Mouse (Mus musculus) liver, adult (tissue): ENCODE results near the gene Zmym4.

Experiments used
- GATA4 ChIP-seq: IDR thresholded peaks from 2 replicates; pipeline ENCODE4 v1.6.1; 2014; ENCODE audit warnings: mild to moderate bottlenecking, low read length; ENCODE audit not compliant: insufficient replicate concordance

The Zmym4 gene

GRCm38 (mm10) chr4:126957434-126957833 is 10.5 kb downstream of the Zmym4 start:
- TF ChIP-seq GATA4: no peak

DNA sequence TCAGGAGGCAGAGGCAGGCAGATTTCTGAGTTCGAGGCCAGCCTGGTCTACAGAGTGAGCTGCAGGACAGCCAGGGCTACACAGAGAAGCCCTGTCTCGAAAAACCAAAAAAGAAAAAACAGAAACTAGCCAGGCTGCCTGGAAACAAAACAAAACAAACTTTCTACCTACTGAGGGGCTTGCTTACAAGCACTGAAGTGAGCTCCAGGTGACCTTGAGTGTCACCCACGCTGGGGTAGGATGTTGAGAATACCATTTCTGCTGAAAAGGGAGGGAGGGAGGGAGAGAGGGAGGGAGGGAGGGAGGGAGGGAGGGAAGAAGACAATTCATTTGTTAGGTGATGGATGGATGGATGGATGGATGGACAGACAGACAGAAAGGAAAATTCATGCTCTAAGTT is 24.5 kb downstream of the Zmym4 start:
- no peak for TF ChIP-seq GATA4

DNA sequence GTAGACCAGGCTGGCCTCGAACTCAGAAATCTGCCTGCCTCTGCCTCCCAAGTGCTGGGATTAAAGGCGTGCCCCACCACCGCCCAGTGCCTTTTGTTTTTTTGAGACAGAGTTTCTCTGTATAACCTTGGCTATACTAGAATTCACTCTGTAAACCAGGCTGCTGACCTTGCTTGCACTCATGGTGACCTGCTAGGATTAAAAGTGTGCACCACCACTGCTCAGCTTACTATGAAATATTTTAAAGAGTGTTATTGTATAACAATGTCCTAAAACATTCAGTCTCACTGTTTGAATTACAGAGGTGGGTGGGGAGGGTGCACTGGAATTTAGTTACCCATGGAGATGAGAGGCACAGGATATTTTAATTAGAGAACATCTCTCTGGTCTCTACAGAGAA is 25.1 kb downstream of the Zmym4 start:
- TF ChIP-seq GATA4: no peak

- TF ChIP-seq GATA4: no peak
These were observed 40.2 kb downstream of the Zmym4 start for GRCm38 (mm10) chr4:126927701-126928100.

DNA sequence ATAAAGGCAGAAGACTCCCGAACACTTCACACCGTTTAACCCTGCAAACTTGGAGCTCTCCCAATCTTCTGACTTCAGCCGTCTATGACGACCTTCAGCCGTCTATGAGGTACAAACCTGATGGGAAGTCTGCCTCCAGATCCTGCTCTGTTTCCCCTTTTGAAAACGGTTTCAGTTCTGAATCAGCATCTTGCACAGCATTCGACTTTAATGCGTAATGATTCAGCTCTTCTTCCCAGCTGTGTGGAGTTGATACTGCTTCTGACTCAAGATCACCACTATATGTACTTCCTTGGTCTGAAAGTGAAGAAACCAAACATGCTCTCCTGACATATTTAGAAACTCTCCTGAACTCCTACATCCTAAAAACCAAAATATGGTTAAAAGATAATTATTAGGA is 78.1 kb downstream of the Zmym4 start:
- no peak for TF ChIP-seq GATA4

GRCm38 (mm10) chr4:126885953-126886352 is 82.0 kb downstream of the Zmym4 start:
- TF ChIP-seq GATA4: no peak

- no peak for TF ChIP-seq GATA4
These were observed 84.3 kb downstream of the Zmym4 start for GRCm38 (mm10) chr4:126883602-126884001.

DNA sequence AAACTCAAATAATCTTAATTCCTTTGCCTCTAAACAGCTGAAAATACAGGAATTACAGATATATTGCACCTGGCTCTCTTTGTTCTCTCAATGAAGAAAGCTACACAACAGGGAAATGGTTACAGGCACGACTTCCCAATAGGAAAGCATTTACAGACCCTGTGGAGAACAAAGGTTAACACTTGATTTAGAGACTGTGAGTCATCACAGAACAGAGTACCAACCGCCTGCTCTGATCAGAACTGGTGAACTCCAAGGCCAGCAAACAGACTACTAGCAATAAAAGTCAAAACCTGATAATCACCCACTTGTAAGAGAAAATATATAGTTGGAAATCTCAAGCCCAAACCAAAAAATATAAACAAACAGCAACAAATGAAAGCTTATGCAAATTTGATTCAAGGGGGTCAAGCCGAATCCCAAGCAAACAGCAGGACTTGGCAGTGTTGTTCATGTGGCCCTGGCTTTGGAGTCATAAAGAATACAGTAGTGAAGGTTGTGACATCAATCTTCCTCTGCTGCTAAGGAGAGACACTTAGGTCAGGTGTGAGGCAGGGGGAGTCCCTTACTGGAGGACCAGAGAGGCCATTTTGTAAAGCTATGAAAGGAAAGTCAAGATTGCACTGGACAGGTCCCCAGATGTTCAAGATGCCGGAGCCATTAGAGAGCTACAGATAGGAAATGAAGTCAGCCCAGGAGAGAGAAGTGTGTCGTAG is 88.2 kb downstream of the Zmym4 start:
- no peak for TF ChIP-seq GATA4

- no peak for TF ChIP-seq GATA4
These were observed 95.2 kb downstream of the Zmym4 start for GRCm38 (mm10) chr4:126872717-126873116.

- no peak for TF ChIP-seq GATA4
These were observed 99.2 kb downstream of the Zmym4 start for GRCm38 (mm10) chr4:126868699-126869098.

DNA sequence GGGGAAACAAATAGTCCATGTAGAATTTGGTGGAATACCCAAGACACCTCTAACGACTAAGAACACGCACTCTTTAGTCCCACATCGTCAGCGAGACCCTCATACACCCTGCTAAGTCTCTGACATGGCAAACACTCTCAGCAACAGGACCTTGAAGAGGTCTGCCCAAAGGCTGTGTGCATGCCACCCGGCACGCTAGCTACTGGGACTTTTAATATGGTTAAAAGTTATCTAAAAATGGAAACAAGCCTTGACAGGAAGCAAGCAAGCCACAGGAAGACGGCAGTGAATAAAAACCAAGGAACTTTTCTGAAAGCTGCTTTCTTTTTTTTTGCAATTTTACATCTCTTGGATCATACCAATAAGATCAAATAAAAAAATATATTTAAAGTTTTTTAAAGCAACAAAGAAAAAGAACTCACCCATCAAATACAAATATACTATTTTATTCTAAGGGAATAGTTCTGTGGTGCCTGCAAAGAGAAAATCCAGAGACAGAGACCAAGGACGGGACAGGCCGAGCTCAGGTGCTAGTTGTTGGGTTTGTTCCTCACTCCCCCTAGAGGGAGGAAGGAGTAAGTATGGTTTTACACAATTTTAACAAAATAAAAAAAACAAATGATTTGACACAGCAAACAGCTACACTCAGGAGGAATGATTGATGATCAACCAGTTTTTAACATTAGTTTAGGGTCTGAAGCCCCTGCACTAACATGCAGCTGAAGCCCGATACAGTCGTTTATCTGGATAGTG is 106.2 kb downstream of the Zmym4 start:
- no peak for TF ChIP-seq GATA4

DNA sequence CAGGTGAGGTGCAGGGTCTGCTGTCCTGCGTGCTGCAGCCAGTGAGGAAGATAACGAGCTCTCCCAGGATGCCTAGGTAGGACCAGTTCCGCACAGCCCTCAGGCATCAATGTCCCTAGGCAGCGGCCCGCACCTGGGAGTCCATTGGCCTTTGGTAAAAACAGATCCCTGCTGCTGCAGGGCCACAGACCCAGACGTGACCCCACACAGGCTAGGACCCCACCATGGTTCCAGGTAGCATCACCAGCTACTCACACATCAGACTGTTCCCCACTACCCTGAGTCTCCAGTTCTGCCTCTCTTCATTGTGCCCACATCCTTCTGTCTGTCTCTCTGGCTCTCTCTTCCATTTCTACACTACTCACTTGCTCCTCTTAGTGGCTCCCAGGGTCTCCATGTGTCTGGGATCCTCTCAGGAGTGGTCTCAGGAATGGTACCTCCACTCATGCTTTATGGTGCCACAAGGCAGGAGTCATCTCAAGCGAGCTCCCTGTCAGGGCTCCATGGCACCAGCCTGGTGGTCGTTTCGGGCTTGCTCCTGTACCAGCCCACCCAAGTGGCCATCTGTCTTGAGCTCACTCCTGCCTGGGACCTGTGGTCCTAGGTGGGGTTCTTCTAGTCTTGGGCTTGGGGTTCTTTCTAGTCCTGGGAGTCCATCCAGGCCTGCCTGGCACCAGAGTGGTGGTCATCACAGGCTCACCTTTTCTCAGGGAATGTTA is 107.5 kb downstream of the Zmym4 start:
- no peak for TF ChIP-seq GATA4

DNA sequence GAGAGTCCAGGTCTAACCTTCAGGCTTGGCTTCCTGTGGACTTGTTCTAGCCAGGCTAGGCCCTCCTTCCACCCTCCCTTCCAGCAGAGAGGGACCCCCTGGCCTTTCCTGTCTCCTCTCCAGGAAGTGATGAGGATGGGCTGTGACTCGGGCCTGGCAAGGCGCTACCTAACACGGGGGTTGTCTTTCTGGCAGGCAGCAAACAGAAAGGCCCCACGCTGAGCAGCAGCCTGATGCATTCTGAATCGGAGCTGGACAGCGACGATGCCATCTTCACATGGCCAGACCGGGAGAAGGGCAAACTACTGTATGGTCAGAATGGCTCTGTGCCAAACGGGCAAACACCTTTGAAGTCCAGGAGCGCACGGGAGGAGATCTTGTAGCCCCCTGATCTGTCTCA is 115.0 kb downstream of the Zmym4 start:
- no peak for TF ChIP-seq GATA4

- no peak for TF ChIP-seq GATA4
These were observed 117.2 kb downstream of the Zmym4 start for GRCm38 (mm10) chr4:126850778-126851080.

- TF ChIP-seq GATA4: no peak
These were observed 117.7 kb downstream of the Zmym4 start for GRCm38 (mm10) chr4:126850019-126850777.
